Comparison of ENCODE assay signal across 29 mouse cellular contexts in genomic region chr4:127315753-127316152, GRCm38 (mm10). TPM values are rescaled to one million over a fixed set of nuclear protein-coding genes. Genes with fewer than 3 reads are reported as not detected.
"Had no signal": no experiment of that assay in that cellular context is flagged by ENCODE, and none has a peak within 500 bp of the region (broad histone marks: within the 10 kb centered on the region; RNA-seq: fewer than 3 reads in every experiment).

No protein-coding gene starts in this region.

- H3K36me3 ChIP-seq: kidney, embryonic 15.5 days; limb, embryonic 12.5 days; limb, embryonic 15.5 days; midbrain, embryonic 13.5 days; neural tube, embryonic 13.5 days had no signal

- H3K9ac ChIP-seq: kidney, embryonic 15.5 days; limb, embryonic 12.5 days; limb, embryonic 15.5 days; liver, embryonic 14.5 days; liver, postnatal 0 days; lung, embryonic 14.5 days; midbrain, embryonic 13.5 days; neural tube, embryonic 13.5 days had no signal

- H3K9me3 ChIP-seq: kidney, embryonic 15.5 days; limb, embryonic 12.5 days; limb, embryonic 15.5 days; midbrain, embryonic 13.5 days; neural tube, embryonic 13.5 days had no signal

- H3K4me3 ChIP-seq: kidney, embryonic 15.5 days; limb, embryonic 12.5 days; limb, embryonic 15.5 days; midbrain, embryonic 13.5 days; myocyte; neural tube, embryonic 13.5 days had no signal

- H3K27ac ChIP-seq: kidney, embryonic 15.5 days; limb, embryonic 12.5 days; limb, embryonic 15.5 days; liver, embryonic 14.5 days; macrophage; midbrain, embryonic 13.5 days; neural tube, embryonic 13.5 days; stomach, postnatal 0 days had no signal

- H3K4me2 ChIP-seq: kidney, embryonic 15.5 days; limb, embryonic 12.5 days; limb, embryonic 15.5 days; liver, embryonic 11.5 days; lung, embryonic 14.5 days; midbrain, embryonic 13.5 days; neural tube, embryonic 13.5 days had no signal

- DNase-seq: kidney, postnatal 14 days; kidney, postnatal 4 days; left cerebral cortex, postnatal 4 days; liver, postnatal 0 days; lung, embryonic 14.5 days; retina, postnatal 1 day; right cerebral cortex, postnatal 25 days; thymus, adult 2 months; thymus, postnatal 14 days; thymus, postnatal 4 days had no signal

- ATAC-seq: liver, postnatal 0 days; lung, postnatal 0 days; midbrain, embryonic 13.5 days had no signal

RNA-seq across cellular contexts. Expression of gene Gja4, which starts 1.9 kb away (rescaled TPM):
- total RNA-seq: megakaryocyte, adult 5-6 weeks; monocyte, adult 5-6 weeks; neutrophil, adult 5-6 weeks had no signal
- polyA plus RNA-seq: macrophage had no signal

RNA-seq across cellular contexts. Expression of gene Gjb3, which starts 14.9 kb away (rescaled TPM):
- total RNA-seq: left cerebral cortex, adult 8-10 months; megakaryocyte, adult 5-6 weeks; monocyte, adult 5-6 weeks; neutrophil, adult 5-6 weeks had no signal
- polyA plus RNA-seq: macrophage; neural tube, embryonic 13.5 days had no signal

RNA-seq across cellular contexts. Expression of gene Gjb4, which starts 38.1 kb away (rescaled TPM):
- total RNA-seq: layer of hippocampus, adult 18-20 months; layer of hippocampus, postnatal 14 days; left cerebral cortex, adult 8-10 months; left cerebral cortex, postnatal 14 days; left cerebral cortex, postnatal 4 days; monocyte, adult 5-6 weeks; neutrophil, adult 5-6 weeks had no signal
- polyA plus RNA-seq: limb, embryonic 12.5 days; liver, embryonic 11.5 days; liver, embryonic 14.5 days; liver, postnatal 0 days; lung, embryonic 14.5 days; macrophage; neural tube, embryonic 13.5 days; stomach, embryonic 14.5 days had no signal

RNA-seq across cellular contexts. Expression of gene Gjb5, which starts 42.2 kb away (rescaled TPM):
- total RNA-seq: layer of hippocampus, adult 18-20 months; layer of hippocampus, postnatal 14 days; left cerebral cortex, adult 8-10 months; left cerebral cortex, postnatal 14 days; megakaryocyte, adult 5-6 weeks; monocyte, adult 5-6 weeks; neutrophil, adult 5-6 weeks had no signal
- polyA plus RNA-seq: macrophage had no signal
